Mouse (Mus musculus) midbrain, postnatal 0 days (tissue): ENCODE measurements around the gene Zfp771. TPM values are rescaled to one million over a fixed set of nuclear protein-coding genes. Genes with fewer than 3 reads are reported as not detected.

ENCODE experiments used
- ATAC-seq: fragments of 200-750 bp; cut with Nextera tagmentation; 2 replicates; pipeline ENCODE4 v1.8.0; 2017; ENCODE audit warnings: moderate number of reproducible peaks, mild to moderate bottlenecking, moderate TSS enrichment, moderate library complexity; ENCODE audit not compliant: low FRiP score
- DNase-seq: peaks from one replicate; pipeline ENCODE4 v3.0.0-alpha.2; 2015; ENCODE audit warnings: low spot score
- H3K27ac ChIP-seq: fragments of 300-500 bp; sonication (generic); 2 replicates; pipeline ENCODE4 v1.5.1; 2014; ENCODE audit warnings: low read depth, mild to moderate bottlenecking, low read length, mixed read lengths
- H3K27me3 ChIP-seq: fragments of 300-500 bp; sonication (generic); 2 replicates; pipeline ENCODE4 v1.6.1; 2014; ENCODE audit warnings: low read length, control low read depth, mixed read lengths; ENCODE audit not compliant: insufficient read depth
- H3K36me3 ChIP-seq: fragments of 300-500 bp; sonication (generic); 2 replicates; pipeline ENCODE4 v1.6.1; 2014; ENCODE audit warnings: low read length, control low read depth, mixed read lengths; ENCODE audit not compliant: insufficient read depth
- H3K4me1 ChIP-seq: fragments of 300-500 bp; sonication (generic); 2 replicates; pipeline ENCODE4 v1.6.1; 2014; ENCODE audit warnings: mild to moderate bottlenecking, control low read depth, antibody characterized with exemption, low read length, mixed read lengths; ENCODE audit not compliant: insufficient read depth
- H3K4me2 ChIP-seq: fragments of 300-500 bp; sonication (generic); 2 replicates; pipeline ENCODE4 v1.6.1; 2014; ENCODE audit warnings: low read depth, mild to moderate bottlenecking, low read length, mixed read lengths; ENCODE audit not compliant: poor library complexity, severe bottlenecking
- H3K4me3 ChIP-seq: fragments of 300-500 bp; sonication (generic); 2 replicates; pipeline ENCODE4 v1.5.1; 2014; ENCODE audit warnings: low read depth, mild to moderate bottlenecking, low read length, moderate library complexity
- H3K9ac ChIP-seq: fragments of 300-500 bp; sonication (generic); replicated peaks from 2 replicates; pipeline ENCODE4 v1.6.1; 2014; ENCODE audit warnings: mild to moderate bottlenecking, low read length, moderate library complexity, mixed read lengths; ENCODE audit not compliant: poor library complexity, severe bottlenecking
- H3K9me3 ChIP-seq: fragments of 300-500 bp; sonication (generic); 2 replicates; pipeline ENCODE4 v1.6.1; 2016; ENCODE audit warnings: low read length, control low read depth
- CTCF ChIP-seq: IDR thresholded peaks from 2 replicates; pipeline ENCODE4 v1.5.1; 2016; ENCODE audit warnings: antibody characterized with exemption, mild to moderate bottlenecking
- WGBS: fragments of 180-500 bp; shearing (Covaris S2); extraction: QIAGEN DNeasy Blood & Tissue Kit; methylation state at CpG from one replicate; pipeline ENCODE4 v1.1.7; 2014; 5-methylcytosine and 5-hydroxymethylcytosine counted together
- polyA plus RNA-seq: library from polyadenylated mRNA; unstranded; fragments of >200 nt; fragmentation: Nextera tagmentation; extraction: Ambion mirVana; gene quantifications from 2 replicates; pipeline ENCODE4 v1.2.1, GENCODE M21; 2015
- total RNA-seq: library from RNA; depleted of rRNA; stranded (reverse); fragments of >200 nt; gene quantifications from 2 replicates; pipeline ENCODE4 v1.2.3, GENCODE M21; 2014

Gene Zfp771
- total and polyA plus RNA-seq, 2 experiments from 2014 or later = 80.2 to 94.5 TPM

- Histone ChIP-seq H3K4me3 (no peak overlapping the region), H3K27me3 (no peaks in the 10 kb centered on the region), H3K4me1 (no peaks in the 10 kb centered on the region), H3K36me3 (no peaks in the 10 kb centered on the region), H3K4me2 (no peak overlapping the region), H3K9ac (no peak overlapping the region), H3K9me3 (no peaks in the 10 kb centered on the region), H3K27ac (no peak overlapping the region)
- ATAC-seq = no peak
- DNase-seq = no peak
- WGBS = over 99% methylated on average over 3 of the region's 3 CpGs
- no peak for TF ChIP-seq CTCF
Observed at GRCm38 (mm10) chr7:127223106-127223505, 21.0 kb upstream of the Zfp771 start.

- no peaks in the 10 kb centered on the region for H3K36me3 ChIP-seq
- no peak overlapping the region for H3K4me2 ChIP-seq
- no peak for TF ChIP-seq CTCF
- ATAC-seq (no peak), DNase-seq (no peak)
- H3K9me3 ChIP-seq = no peaks in the 10 kb centered on the region
- H3K4me1 ChIP-seq = no peaks in the 10 kb centered on the region
- H3K9ac ChIP-seq = no peak overlapping the region
- WGBS = 91% methylated on average over 6 of the region's 6 CpGs
- no peaks in the 10 kb centered on the region for H3K27me3 ChIP-seq
- no peak overlapping the region for H3K27ac ChIP-seq
- H3K4me3 ChIP-seq = no peak overlapping the region
Observed at GRCm38 (mm10) chr7:127223515-127224478, 20.3 kb upstream of the Zfp771 start.

- 96% methylated on average over 6 of the region's 6 CpGs for WGBS
- ATAC-seq = no peak
Observed at GRCm38 (mm10) chr7:127224616-127225015, 19.5 kb upstream of the Zfp771 start.

GRCm38 (mm10) chr7:127225147-127225995, 18.7 kb upstream of the Zfp771 start:
- no peak for DNase-seq
- no peak for ATAC-seq
- WGBS = 89% methylated on average over 11 of the region's 11 CpGs

More at GRCm38 (mm10) chr7:127224616-127225015, 19.5 kb upstream of the Zfp771 start:
- Histone ChIP-seq H3K27me3 (no peaks in the 10 kb centered on the region), H3K27ac (no peak overlapping the region), H3K4me2 (no peak overlapping the region), H3K4me3 (no peak overlapping the region), H3K36me3 (no peaks in the 10 kb centered on the region), H3K9ac (no peak overlapping the region), H3K4me1 (no peaks in the 10 kb centered on the region), H3K9me3 (no peaks in the 10 kb centered on the region)
- DNase-seq = no peak
- no peak for TF ChIP-seq CTCF

DNA sequence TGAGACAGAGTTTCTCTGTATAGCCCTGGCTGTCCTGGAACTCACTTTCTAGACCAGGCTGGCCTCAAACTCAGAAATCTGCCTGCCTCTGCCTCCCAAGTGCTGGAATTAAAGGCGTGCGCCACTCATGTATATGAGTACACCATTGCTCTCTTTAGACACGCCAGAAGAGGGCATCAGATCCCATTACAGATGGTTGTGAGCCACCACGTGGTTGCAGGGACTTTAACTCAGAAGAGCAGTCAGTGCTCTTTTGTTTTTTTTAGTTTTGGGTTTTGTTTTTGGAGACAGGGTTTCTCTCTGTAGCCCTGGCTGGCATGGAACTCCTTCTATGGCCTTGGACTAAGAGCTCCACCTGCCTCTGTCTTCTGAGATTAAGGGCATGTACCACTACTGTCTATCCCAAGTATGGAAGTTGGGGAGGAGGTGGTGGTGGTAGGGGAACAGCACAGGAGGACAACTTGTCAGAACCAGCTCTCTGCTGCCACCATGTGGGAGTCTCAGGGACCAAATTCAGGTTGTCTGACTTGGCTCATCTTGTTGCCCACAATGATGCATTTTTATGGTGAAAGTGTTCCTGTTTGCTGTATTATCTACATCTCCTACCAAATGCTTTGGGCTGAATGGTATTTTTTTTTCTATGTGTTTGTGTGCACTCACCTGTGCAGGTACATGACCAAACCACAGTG, 15.3 kb upstream of the Zfp771 start:
- WGBS = 60% methylated on average over 4 of the region's 4 CpGs
- Histone ChIP-seq H3K27me3 (no peaks in the 10 kb centered on the region), H3K27ac (no peak overlapping the region), H3K9ac (no peak overlapping the region), H3K36me3 (no peaks in the 10 kb centered on the region; the same call in 1 of the 2 replicates), H3K4me2 (no peak overlapping the region), H3K4me1 (peaks cover 10% of the 10 kb centered on the region), H3K4me3 (no peak overlapping the region), H3K9me3 (no peaks in the 10 kb centered on the region)
- peak; percentile 83 for DNase-seq
- peak; percentile 82 for TF ChIP-seq CTCF
- ATAC-seq = no peak

More at GRCm38 (mm10) chr7:127225147-127225995, 18.7 kb upstream of the Zfp771 start:
- Histone ChIP-seq H3K4me1 (no peaks in the 10 kb centered on the region; the same call in 1 of the 2 replicates), H3K9ac (no peak overlapping the region), H3K9me3 (no peaks in the 10 kb centered on the region), H3K27ac (no peak overlapping the region), H3K4me2 (no peak overlapping the region), H3K27me3 (no peaks in the 10 kb centered on the region), H3K4me3 (no peak overlapping the region), H3K36me3 (no peaks in the 10 kb centered on the region)
- TF ChIP-seq CTCF = no peak
